Mouse (Mus musculus) layer of hippocampus, adult 2 months (tissue): ENCODE measurements at regions not wholly inside any gene's neighbourhood (a gene's known extent, or its start where the extent isn't known, plus 50 kb on each side); places are given as distances from the start of the nearest gene placed in this dataset.

Source experiments
- DNase-seq, 2 experiments: peaks; one replicate each; pipeline ENCODE4 v3.0.0; 2022; ENCODE audit warnings: low spot score in 2 of 2
- H3K27ac ChIP-seq: fragments of 200-600 bp; 2 replicates; pipeline ENCODE4 v1.8.1; 2022
- H3K4me3 ChIP-seq: fragments of 200-600 bp; 2 replicates; pipeline ENCODE4 v1.8.1; 2022; ENCODE audit warnings: mild to moderate bottlenecking
- CTCF ChIP-seq: fragments of 200-600 bp; conservative IDR thresholded peaks from 2 replicates; pipeline ENCODE4 v1.8.1; 2022; ENCODE audit warnings: antibody characterized with exemption, mild to moderate bottlenecking, moderate library complexity

DNA sequence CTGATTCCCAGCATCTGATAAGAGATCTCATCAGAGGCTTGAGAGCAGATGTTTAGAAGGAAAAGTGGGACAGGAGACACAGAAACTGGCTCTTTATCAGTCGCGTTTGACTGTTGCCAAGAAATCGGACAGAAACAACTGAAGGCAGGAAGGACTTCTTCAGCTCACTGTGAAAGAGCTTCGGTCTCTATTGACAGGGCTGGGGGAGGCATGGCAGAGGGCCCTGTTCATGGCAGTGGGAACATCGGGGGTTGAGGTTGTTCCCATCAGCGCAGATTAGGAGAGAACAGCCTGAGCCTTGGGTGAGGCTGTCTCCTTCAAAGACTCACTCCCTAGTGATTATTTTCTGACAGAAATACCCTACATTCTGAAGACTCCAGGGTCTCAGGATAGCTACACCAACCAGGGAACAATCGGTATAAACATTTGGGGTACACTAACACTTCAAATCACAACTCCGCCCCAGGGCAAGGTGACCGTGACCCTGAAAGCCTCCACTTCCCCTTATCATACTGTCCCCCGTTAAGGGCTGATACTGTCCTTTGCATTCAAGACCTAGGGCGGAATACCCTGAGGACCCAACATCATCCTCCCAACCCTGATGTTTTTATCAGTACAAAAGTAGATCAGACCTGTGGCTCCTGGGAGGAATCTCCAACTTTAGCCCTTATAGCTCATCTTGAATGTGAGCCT lies 144.8 kb upstream of the Eci2 start:
- TF ChIP-seq CTCF: no peak
- Histone ChIP-seq H3K27ac (no peak overlapping the region), H3K4me3 (no peak overlapping the region)
- DNase-seq: no peak

DNA sequence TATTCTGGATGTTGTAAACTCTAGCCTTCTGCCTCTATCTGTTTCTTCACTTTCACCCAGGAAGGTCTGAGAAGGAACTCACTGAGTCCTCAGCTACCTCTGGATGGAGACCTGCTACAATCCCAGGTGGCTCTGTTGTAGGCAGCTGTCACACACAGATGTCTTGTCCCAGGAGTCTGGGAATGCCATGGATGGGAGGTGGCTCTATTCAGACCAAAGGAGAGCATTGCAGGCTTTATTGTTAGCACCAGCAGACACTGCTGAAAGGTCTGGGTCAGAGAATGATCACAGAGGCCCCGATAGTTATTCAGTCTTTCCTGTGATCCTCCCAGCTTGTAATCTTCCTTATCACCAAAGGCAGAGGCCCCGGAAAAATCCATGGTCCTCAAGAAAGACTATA lies 146.6 kb upstream of the Eci2 start:
- Histone ChIP-seq H3K27ac (no peak overlapping the region), H3K4me3 (no peak overlapping the region)
- no peak for DNase-seq
- no peak for TF ChIP-seq CTCF

DNA sequence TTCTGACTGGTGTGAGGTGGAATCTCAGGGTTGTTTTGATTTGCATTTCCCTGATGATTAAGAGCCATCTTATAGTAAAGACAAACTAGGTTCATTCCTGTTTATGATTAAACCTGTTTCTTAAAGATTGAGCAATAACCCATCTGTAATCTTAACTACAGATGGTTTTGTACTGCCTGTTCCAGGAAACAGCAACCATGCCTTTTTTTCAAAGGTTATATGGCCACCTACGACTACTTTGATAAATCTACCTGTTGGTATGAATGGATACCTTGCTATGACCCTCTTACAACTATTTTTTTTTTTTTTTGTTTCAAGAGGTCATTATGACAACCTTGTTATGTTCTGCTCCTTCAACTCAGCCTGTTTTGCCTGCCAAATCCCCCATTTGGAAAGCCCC lies 148.7 kb upstream of the Eci2 start:
- no peak for DNase-seq
- H3K4me3 ChIP-seq: no peak overlapping the region
- TF ChIP-seq CTCF: no peak
- no peak overlapping the region for H3K27ac ChIP-seq

DNA sequence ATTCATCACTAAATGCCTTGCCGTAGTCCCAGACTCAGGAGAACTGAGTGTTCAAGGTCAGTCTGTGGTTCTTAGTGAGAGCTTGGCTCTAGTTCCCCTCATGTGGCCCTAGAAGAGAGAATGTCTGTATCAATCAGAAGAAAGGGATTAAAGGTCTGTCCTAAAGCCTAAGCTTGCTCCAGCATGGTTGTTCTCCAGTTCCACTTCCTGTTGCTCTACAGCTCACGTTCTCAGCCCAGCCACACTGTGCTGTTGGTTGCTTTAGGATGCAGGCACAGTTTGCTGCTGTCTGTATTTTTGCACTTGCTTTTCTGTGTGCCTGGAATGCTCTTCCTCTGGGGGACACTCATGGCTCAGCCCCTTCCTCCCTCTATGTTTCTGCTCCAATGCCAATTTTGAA lies 150.4 kb upstream of the Eci2 start:
- TF ChIP-seq CTCF: no peak
- no peak overlapping the region for H3K4me3 ChIP-seq
- H3K27ac ChIP-seq: no peak overlapping the region
- DNase-seq: no peak

DNA sequence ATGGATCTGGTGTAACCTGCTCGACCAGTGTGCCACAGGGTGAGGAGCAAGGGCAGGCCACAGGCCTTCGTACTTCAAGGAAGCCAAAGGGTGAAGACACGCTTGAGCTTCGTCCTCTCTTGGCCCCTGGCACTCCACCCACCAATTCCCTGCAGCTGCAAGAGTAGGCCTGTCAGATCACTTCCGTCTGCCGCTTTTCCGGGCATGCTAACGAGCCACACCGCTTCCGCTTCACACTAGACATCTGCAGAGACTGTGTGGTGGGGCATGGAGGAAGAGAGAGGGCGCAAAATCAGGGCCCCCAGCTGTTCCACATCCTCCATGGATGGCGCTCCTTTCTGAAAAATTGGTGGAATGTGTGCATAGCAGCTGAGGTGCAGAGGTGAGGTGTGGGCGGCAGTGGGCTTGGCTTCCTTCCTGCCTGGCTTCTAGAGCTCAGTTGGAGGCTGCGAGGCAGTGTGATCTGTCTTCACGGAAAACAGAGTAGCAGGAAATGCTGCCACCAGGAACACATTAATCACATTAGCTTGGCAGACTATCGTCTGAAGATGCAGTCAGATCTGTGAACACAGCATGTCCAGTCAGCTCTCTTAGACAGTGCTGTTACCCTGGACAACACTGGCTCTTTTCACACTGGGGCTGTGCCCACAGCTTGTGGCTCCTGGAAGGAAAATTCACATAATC lies 162.3 kb upstream of the Eci2 start:
- DNase-seq: peak in 1 of 2 experiments; percentile 14
- Histone ChIP-seq H3K4me3 (no peak overlapping the region), H3K27ac (no peak overlapping the region)
- no peak for TF ChIP-seq CTCF

DNA sequence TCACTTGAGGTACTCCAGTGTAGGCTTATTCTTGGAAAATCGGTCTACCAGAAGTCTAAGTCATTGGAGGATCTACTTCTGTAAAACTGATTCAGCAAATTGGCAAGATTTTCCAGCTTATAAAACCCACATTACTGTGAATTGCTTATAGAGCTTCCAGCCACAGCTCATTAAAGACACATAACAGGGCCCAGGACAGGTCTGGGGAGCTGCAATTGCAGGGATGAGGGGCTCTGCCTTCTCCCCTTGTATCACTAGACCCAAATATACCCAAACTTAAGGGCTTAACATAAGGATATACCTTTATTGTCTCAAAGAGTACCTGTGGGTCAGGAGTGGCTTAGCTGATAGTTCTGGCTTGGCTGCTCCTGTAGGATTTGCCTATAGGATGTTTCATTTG lies 175.2 kb upstream of the Eci2 start:
- Histone ChIP-seq H3K4me3 (no peak overlapping the region), H3K27ac (no peak overlapping the region)
- no peak for TF ChIP-seq CTCF
- DNase-seq: no peak

DNA sequence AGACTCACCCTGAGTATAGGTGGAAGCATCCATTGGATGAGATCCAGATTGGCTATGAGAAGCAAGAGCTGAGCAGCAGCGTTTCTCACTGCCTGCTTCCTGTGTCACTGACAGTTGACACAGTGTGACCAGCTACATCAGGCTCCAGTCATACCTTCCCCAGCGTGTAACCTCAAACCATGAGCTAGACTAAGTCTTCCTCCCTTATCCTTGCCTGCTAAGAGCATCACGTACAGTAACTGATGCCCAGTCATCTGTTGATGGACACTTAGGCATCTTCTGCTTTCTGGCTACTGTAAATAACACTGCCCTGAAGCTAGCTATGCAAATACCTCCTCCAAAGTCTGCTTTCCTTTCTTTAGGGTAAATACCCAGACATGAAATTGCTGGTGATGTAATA lies 181.4 kb upstream of the Eci2 start:
- no peak for DNase-seq
- Histone ChIP-seq H3K4me3 (no peak overlapping the region), H3K27ac (no peak overlapping the region)
- TF ChIP-seq CTCF: no peak

DNA sequence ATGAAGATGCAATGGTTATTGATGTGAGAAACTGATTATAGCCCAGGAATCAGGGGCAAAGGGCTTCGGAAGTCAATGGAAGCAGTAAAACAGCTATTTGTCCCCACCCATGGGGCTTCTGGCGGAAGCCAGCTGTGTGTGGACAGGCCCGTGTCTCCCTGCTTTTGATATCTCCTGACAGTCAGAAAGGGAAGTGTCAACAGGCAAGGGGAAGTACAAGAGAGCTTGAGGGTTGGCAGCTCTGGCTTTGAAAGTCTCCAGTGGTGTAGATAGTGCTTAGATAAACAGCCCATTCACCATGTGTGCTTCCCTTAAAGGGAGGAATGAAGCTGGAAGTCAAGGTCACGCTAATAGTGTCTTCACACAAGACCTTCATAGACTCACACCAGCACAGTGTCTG lies 182.7 kb upstream of the Eci2 start:
- DNase-seq: no peak
- H3K27ac ChIP-seq: no peak overlapping the region
- no peak for TF ChIP-seq CTCF
- H3K4me3 ChIP-seq: no peak overlapping the region

DNA sequence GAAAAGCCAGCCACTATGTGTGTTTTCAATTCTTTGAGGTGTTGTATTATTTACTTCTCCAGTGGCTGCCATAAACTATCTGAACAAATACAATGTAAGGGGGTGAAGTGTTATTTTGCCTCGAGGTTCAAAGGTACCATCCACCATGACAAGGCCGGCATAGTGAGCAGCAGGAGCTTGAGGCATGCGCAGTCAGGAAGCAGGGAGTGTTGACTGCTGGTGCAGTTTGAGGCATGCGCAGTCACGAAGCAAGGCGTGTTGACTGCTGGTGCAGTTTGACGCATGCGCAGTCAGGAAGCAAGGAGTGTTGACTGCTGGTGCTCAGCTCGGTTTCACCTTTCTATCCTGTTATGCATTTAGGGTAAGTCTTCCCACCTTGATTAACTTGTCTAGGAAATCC lies 184.9 kb upstream of the Eci2 start:
- no peak for DNase-seq
- no peak for TF ChIP-seq CTCF
- Histone ChIP-seq H3K4me3 (no peak overlapping the region), H3K27ac (no peak overlapping the region)

DNA sequence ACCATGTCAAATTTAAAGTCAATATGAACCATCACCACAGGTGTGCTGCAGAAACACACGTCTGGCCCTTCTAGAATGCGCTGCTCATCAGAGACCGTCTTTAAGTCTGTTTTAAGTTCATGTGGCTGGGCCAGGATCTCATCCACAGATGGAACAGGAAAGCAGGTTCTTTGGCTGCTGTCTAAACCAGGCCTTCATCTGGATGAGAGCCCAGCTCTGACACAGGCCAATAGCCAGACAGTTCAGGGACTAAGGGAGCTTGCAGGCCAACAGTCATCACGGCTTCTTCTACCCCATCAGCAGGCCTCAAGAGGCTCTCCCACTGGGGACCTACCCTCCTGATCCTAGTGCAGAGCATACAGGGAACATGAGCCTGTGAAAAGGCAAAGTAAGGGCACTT lies 185.4 kb upstream of the Eci2 start:
- no peak overlapping the region for H3K27ac ChIP-seq
- H3K4me3 ChIP-seq: no peak overlapping the region
- DNase-seq: no peak
- no peak for TF ChIP-seq CTCF

DNA sequence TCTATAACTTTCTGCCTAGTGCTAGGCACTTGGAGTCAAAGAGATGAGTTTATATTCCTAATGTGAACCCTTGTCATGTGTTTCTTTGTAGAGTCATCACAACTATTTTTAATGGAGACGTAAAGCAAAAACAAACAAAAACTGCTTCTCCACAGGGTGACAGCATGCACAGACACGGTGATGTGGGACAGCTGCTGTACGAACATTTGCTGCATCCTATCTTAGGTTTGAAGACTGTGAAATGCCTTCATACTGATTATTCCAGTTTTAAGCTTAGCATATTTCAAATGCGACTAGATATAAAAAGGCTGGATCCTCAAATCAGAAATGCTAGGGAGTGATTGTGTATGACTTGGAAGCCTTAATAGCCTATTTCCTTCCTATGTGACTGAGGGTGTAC lies 187.3 kb upstream of the Eci2 start:
- no peak overlapping the region for H3K27ac ChIP-seq
- no peak overlapping the region for H3K4me3 ChIP-seq
- no peak for DNase-seq
- TF ChIP-seq CTCF: no peak

DNA sequence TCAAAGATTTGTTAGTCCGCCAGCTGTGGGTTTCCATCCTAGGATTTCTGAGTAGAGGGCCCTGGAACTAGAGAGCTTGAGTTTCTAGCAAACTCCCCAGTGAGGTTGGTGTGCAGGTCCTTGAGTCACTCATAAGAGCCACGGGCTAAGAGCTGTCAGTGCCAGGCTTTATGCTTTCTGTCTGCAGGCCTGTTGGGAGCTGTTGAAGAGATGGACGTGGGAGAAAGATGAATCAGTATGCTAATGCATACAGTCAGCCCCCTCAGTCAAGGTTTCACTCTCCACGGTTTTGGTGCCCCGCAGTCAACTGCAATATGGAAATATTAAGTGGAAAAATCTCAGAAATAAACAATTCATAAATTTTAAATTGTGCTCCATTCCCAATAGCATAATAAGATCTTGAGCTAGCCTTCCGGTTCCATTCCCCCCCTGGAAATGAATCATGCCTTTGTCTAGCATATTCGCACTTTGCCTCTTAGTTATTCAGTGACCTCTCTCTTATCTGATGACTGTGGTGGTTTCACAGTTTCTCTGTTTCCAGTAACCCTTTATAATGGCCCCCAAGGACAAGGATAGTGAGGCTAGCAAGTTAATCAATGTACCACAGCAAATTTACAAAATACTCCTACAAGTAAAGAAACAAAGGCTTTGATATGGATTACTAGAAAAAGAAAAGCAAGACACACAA lies 199.4 kb upstream of the Eci2 start:
- no peak overlapping the region for H3K27ac ChIP-seq
- no peak overlapping the region for H3K4me3 ChIP-seq
- TF ChIP-seq CTCF: no peak
- no peak for DNase-seq

DNA sequence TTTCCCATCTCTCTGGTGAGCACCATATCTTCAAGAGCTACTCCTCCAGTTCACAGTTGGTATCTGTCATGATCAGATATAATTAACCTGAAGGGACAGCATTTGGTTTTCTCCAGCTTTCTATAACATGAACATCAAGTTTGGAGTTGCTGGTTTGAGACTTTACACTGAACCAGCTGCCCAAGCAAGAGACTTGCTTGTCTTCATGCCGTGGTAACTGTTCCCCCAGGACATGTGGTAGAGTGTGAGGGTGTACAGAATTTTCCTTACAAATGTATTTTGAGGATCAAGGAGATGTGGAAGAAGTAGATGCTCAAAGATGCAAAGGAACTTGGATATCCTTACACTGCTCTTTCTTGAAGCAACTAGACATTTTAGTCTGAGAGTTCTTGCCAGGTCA lies 200.0 kb upstream of the Eci2 start:
- no peak for DNase-seq
- no peak for TF ChIP-seq CTCF
- H3K27ac ChIP-seq: no peak overlapping the region
- no peak overlapping the region for H3K4me3 ChIP-seq

DNA sequence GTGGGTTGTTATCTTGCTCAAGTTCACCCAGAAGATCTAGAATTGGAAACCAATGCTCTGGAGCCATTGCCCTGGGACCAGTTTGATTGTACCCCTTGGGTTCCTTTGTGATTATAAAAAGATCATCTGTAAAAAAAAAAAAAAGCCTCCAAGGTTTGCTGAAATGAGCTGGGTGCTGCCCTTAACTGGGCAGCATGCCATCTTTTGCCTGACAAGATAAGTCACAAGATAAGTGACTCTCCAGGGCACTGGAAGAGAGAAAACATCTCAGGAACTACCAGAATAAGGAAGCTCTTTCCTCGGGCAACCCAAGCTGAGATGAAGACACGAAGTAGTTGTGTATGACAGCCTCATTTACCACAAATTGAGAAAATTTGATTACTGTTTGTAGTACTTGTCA lies 202.7 kb upstream of the Eci2 start:
- H3K4me3 ChIP-seq: no peak overlapping the region
- no peak overlapping the region for H3K27ac ChIP-seq
- DNase-seq: no peak
- no peak for TF ChIP-seq CTCF
